19 mouse cellular contexts compared by ENCODE assay signal in the genomic region with DNA sequence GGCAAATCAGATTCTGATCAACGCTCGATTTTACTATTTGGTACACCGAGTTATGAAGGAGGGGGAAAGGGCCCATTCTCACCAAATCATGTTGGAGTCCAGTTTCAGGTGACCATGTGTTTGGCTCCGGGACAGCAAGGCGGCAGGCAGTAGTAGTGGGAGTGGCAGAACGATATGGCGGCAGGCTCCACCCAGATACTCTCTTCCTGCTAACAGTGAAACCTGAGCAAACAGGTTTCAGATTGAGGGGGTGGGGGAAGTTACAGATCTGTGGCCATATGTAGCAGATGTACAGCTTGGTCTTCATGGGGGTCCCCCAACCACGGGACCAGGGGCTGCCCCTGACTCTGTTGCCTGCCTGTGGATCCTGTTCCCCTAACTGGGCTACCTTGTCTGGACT.
"Had no signal": no experiment of that assay in that cellular context is flagged by ENCODE, and none has a peak within 500 bp of the region (broad histone marks: within the 10 kb centered on the region; RNA-seq: fewer than 3 reads in every experiment).

No protein-coding gene starts in this region.

- H3K36me3 ChIP-seq: limb, embryonic 10.5 days; limb, embryonic 13.5 days; liver, embryonic 12.5 days; liver, embryonic 15.5 days; midbrain, embryonic 12.5 days had no signal

- ATAC-seq: liver, embryonic 12.5 days; lung, postnatal 0 days had no signal

- H3K9me3 ChIP-seq: limb, embryonic 10.5 days; limb, embryonic 13.5 days; liver, embryonic 12.5 days; liver, embryonic 15.5 days; midbrain, embryonic 12.5 days had no signal

- H3K4me1 ChIP-seq: liver, embryonic 12.5 days; liver, embryonic 15.5 days had no signal

- DNase-seq: kidney, adult 18-20 months; kidney, adult 9 months; kidney, postnatal 14 days; kidney, postnatal 4 days; layer of hippocampus, adult 9-11 months; liver; lung, adult 2 months; right cerebral cortex, postnatal 14 days; right cerebral cortex, postnatal 4 days; thymus, adult 2 months; thymus, postnatal 14 days; thymus, postnatal 4 days had no signal

- H3K9ac ChIP-seq: limb, embryonic 13.5 days; liver, embryonic 12.5 days; liver, embryonic 15.5 days; midbrain, embryonic 12.5 days had no signal

- H3K27ac ChIP-seq: limb, embryonic 10.5 days; limb, embryonic 13.5 days; liver, embryonic 12.5 days; liver, embryonic 15.5 days; macrophage; midbrain, embryonic 12.5 days had no signal

- H3K4me2 ChIP-seq: limb, embryonic 13.5 days; liver, embryonic 12.5 days; liver, embryonic 15.5 days; midbrain, embryonic 12.5 days had no signal

- H3K4me3 ChIP-seq: limb, embryonic 10.5 days; limb, embryonic 13.5 days; liver, embryonic 12.5 days; liver, embryonic 15.5 days; midbrain, embryonic 12.5 days had no signal
